Mouse (Mus musculus): Measurements from ENCODE around the gene Lars2.
"Not testable (repeated sequence)": the region's sequence is repeated elsewhere in the genome, so short reads cannot be mapped to it uniquely, and the experiment has no call there.

Lars2 gene

DNA sequence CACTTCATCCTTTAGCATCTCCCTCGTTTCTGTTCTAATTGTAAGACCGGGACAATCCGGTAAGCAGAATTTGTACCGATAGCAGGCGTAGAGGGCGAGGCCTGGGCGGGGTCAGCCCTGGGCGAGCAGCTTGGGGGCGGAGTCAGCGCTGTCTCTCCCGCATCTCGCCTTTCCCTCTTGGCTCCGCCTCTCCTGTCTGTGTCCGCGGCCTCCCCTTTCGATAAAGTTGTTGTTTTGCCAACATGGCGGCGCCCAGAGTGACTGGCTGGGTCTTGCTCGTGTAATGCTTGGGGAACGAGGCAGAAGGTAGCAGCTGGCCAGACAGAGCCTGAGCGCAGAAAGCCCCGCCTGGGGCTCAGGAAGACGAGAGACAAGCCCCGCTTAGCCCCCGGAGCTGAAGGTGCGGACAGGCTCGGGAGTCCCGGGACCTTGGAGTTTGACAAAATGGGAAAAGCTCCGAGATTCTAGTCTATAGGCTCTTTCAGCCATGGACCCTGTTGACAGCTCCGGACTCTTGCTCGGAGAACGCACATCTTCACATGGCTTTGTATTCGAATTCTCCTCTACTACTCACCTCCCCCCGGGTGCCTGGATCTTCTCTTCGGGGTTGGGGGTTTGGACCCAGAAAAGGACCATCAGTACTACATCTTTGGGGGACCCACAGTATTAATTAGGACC is at the start of gene Lars2:
Gene Lars2, plus strand, starts transcription at position 220 of the 678 bp plus-strand sequence.
- DNase-seq: peak; percentile 96 to 97

- DNase-seq: no peak
Measured at GRCm38 (mm10) chr9:123326106-123326505, 40.6 kb upstream of the Lars2 start.

GRCm38 (mm10) chr9:123328336-123328735 is 38.4 kb upstream of the Lars2 start:
- DNase-seq: no peak

- DNase-seq: no peak
Measured at GRCm38 (mm10) chr9:123329831-123330230, 36.9 kb upstream of the Lars2 start.

DNA sequence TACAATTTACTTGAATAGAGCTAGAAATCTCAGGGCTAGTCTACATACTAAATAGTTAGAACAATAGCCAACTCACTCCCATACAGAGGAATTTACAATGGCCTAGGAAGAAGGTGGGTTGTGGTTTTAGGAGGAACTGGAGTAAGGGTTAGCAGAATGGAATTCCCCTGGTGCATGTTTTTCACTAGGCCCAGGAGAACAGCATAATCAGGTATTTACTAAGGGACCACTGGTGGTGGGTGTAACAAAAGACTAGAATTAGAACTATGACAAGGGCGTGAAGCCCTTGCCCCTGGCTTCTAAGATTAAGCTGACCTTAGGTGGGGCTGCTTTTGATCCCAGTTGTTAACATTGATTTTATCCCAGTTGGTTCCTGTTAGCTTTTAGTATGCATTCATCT is 36.5 kb upstream of the Lars2 start:
- DNase-seq: not testable (repeated sequence)

- no peak for DNase-seq
Measured at GRCm38 (mm10) chr9:123333479-123333878, 33.2 kb upstream of the Lars2 start.

GRCm38 (mm10) chr9:123335044-123335670 is 31.6 kb upstream of the Lars2 start:
- DNase-seq: peak; percentile 8 to 13

GRCm38 (mm10) chr9:123339651-123340144 is 27.0 kb upstream of the Lars2 start:
- DNase-seq: no peak

DNA sequence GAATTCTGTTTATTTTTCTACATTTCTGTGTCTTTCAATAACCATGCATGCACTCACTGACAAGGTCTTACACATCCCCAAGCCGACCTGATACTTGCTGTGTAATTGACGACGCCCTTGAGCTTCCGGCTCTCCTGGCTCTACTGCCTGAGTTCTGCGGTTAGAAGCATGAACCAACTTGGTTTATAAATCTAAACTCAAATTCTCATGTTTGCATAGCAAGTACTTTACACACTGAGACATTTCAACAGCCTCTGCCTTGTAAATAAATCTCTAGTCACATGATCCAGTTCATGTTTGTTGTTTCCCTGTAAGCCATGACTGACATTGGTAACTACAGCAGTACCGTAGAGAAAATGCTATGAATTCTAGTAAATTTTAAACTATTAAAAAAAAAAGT is 25.5 kb upstream of the Lars2 start:
- no peak for DNase-seq

GRCm38 (mm10) chr9:123343069-123343468 is 23.7 kb upstream of the Lars2 start:
- DNase-seq: no peak

DNA sequence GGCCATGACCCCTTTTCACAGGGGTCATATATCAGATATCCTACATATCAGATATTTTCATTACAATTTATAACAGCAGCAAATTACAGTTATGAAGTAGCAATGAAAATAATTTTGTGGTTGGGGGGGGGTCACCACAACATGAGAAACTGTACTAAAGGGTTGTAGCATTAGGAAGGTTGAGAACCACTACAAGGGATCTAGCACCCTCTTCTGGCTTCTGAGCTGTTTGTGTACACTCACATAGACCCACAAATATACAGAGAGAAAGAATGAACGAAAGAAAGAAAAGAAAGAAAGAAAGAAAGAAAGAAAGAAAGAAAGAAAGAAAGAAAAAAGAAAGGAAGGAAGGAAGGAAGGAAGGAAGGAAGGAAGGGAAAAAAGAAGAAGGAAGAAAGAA is 17.4 kb upstream of the Lars2 start:
- DNase-seq: not testable (repeated sequence)

DNA sequence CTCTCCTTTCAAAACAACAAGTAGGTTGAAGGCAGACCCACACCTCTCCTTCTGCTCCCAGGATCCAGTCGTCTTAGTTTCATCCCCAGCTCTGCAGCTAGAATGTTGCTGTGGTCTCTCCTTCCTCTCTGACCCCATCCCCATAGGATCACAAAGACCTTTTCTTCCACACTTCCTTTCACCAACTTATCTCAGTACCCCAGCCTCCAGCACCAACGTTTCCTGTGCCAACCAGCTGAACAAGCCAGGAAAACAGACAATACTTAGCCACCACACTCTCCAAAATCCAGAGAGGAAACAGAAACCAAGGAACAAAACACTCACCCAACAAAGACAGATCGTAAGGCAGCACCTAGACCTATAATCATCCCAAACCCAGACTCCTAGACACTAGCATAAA is 6.7 kb upstream of the Lars2 start:
- no peak for DNase-seq

DNA sequence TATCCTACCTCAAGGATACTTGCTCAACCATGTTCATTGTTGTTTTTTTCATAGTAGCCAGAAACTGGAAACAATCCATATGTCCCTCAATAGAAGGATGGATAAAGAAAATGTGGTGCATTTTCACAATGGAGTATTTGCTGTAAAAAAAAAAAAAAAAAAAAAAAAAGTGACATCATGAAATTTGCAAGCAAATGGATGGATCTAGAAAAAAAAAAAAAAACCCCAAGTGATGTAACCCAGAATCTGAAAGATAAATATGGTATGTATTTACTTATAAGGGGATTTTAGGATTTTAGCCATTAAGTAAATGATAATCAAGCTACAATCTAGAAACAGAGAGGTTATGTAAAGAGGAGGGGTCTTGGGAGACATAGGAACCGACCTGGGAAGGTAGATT is 1.4 kb upstream of the Lars2 start:
- DNase-seq: no peak

DNA sequence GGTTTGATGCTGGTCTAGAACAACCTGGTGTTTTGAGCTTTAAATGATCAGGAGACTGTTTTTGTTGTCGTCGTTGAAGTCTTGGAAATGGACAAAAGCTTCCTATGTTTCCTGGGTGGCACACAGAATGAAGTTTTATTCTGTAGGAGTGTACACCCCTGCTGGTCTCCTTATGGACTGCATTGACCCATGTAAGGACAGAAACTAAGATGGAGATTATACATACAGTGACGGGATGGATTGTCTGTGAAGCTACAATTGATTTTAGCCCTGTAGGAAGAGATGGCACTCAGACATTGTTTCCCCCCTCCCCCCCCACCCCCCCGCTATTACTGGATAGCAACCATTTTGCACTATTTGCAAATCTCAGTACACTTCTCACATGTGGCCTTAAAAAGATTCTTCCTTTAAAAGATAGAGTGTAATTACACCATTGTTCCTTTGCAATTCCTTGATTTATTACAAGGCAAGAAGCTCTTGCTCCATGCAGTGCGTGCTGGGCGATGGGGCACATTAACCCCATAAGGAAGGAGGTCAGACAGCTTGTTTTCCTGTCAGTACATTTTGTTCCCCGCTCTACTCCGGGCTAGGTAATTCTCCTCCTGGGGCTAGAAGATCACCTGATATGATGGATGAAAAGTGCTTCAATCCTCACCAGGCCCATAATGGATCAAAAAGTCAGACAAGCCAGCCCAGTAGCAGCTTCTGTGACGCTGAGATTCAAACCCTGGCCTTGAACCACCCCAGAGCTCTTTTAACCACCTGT is 602 bp upstream of the Lars2 start:
- DNase-seq: peak in 1 of 2 experiments; percentile 40

- DNase-seq: no peak
Measured at GRCm38 (mm10) chr9:123367636-123368035, 909 bp downstream of the Lars2 start.

DNA sequence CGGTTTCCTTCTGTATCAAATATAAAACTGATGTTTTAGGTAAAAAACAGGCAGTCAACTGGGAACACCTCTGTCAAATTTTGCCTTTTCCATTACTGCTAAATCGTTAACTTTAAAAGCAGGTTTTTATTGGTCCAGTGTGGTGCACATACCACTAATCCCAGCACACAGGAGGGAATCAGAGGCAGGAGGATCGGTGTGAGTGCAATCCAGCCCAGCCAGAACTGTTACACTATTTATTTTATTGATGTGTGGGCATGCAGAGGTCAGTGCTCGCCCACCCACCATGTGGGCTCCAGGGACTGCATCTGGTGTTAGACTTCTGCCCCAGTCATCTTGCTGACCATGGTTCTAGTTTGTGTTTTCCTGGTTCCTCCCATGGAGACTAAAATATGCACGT is 15.7 kb downstream of the Lars2 start:
- no peak for DNase-seq

GRCm38 (mm10) chr9:123384696-123385095 is 18.0 kb downstream of the Lars2 start:
- peak; percentile 58 to 61 for DNase-seq

- DNase-seq: peak; percentile 21 to 29
Measured at GRCm38 (mm10) chr9:123385352-123386198, 18.8 kb downstream of the Lars2 start.

DNA sequence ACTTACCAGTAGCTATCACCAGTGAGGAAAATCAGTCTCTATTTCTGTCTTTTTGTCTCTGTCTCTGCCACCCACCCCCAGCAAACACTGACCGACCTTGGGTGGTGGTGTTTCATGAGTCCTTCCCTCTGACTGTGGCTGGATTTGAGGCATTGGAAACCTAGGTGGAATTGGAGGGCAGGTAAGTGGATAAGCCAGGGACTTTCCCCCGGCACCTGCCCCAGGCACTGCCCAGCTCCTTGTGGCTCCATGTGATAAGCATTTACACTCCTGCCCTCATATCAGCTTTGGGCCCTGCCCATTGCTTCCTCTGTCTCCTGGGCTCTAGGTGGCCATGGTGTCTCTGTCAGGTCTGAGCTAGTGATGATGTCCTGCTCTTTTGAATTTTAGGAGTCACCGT is 19.6 kb downstream of the Lars2 start:
- no peak for DNase-seq

DNA sequence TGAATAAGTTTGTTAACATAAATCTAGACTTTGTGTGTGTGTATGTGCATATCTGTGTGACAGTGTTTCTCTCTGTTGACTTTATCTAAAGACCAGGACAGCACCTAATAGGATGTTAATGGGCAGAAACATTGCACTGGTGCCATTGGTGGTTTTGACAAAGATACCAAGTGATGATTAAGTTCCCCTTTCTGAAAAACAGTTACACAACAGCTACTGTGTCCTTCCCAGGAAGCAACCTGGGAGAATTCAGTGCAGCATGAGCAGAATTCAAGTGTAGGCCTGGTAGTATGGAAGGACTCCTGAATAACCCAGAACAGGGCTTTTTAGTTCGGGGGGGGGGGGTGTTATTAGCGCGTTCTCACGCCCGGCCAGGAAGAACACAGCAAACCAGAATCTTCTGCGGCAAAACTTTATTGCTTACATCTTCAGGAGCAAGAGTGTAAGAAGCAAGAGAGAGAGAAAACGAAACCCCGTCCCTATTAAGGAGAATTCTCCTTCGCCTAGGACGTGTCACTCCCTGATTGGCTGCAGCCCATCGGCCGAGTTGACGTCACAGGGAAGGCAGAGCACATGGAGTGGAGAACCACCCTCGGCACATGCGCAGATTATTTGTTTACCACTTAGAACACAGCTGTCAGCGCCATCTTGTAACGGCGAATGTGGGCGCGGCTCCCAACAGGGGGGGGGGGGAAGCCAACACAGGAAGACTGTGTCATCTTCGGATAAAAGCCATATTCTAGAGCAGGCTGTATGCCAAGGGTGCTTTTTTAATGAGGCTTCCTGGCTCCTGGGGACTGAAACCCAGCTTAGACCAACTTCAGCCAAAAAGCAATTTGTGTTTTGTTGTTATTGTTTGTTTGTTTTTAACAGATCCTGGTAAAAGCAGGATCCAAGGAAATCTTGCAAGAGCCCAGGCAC is 21.6 kb downstream of the Lars2 start:
- not testable (repeated sequence) for DNase-seq

DNA sequence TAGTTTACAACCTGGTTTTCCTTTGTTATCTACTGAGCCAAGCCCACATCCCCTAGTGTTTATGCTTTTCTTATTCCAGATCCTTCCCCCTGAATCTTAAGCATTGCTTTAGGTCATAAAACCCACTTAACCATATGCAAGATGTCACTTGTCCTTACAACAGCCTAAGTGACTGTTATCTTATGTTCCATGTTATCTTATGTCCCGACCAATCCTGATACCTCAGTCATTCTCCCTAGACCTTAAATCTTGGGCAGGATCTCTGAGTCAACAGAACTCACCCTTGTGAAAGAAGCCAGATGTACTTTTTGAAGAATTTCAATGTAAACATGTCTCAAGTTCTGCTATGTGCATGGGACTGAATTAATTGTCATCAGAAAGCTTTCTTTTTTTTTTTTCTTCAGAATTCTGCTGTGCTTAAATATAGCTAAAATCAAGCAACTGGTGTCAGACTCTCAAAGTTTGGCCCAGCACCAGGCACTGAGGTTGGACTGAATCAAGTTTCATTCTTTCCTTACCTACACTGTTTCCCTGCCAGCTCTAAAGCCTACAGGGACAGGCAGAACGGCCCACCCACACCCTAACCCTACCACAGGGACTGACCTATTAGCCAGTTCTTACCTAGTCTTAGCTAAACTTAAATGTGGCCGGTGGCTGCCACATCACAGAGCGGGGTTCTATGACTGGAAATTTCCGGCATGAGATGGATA is 24.6 kb downstream of the Lars2 start:
- DNase-seq: no peak
